Mouse (Mus musculus) megakaryocyte, embryonic 14.5 days (primary cell): ENCODE measurements around the gene Lamtor1. TPM values are rescaled to one million over a fixed set of nuclear protein-coding genes. Genes with fewer than 3 reads are reported as not detected.
A peak's percentile ranks its signal among the peaks of the same experiment; 100 is the strongest.

Experiments used
- H3K27me3 ChIP-seq: replicated peaks from 2 replicates; pipeline ENCODE3; 2012; ENCODE audit warnings: inconsistent platforms
- H3K36me3 ChIP-seq: replicated peaks from 2 replicates; pipeline ENCODE3; 2012; ENCODE audit warnings: low read length, inconsistent platforms, mixed read lengths
- H3K4me1 ChIP-seq: 2 replicates; pipeline ENCODE4 v1.6.1; 2012; ENCODE audit warnings: inconsistent platforms
- H3K4me3 ChIP-seq: replicated peaks from 2 replicates; pipeline ENCODE3; 2012; ENCODE audit warnings: moderate library complexity, mild to moderate bottlenecking, inconsistent platforms
- H3K9me3 ChIP-seq: 2 replicates; pipeline ENCODE4 v1.6.1; 2012; ENCODE audit warnings: inconsistent platforms
- FLI1 ChIP-seq: IDR thresholded peaks from 2 replicates; pipeline ENCODE4 v1.6.1; 2012; ENCODE audit warnings: low read length, inconsistent platforms, mixed read lengths
- GATA1 ChIP-seq: IDR thresholded peaks from 3 replicates; pipeline ENCODE4 v1.6.1; 2012; ENCODE audit warnings: mixed read lengths, low read length, inconsistent platforms, borderline replicate concordance
- polyA plus RNA-seq: library from polyadenylated mRNA; stranded (reverse); fragments of >175 nt; gene quantifications from 2 replicates; pipeline ENCODE4 v1.2.3, GENCODE M21; 2012; ENCODE audit warnings: low replicate concordance; ENCODE audit not compliant: insufficient read depth

Lamtor1 gene
- polyA plus RNA-seq = 156 and 181 TPM in 2 replicates

DNA sequence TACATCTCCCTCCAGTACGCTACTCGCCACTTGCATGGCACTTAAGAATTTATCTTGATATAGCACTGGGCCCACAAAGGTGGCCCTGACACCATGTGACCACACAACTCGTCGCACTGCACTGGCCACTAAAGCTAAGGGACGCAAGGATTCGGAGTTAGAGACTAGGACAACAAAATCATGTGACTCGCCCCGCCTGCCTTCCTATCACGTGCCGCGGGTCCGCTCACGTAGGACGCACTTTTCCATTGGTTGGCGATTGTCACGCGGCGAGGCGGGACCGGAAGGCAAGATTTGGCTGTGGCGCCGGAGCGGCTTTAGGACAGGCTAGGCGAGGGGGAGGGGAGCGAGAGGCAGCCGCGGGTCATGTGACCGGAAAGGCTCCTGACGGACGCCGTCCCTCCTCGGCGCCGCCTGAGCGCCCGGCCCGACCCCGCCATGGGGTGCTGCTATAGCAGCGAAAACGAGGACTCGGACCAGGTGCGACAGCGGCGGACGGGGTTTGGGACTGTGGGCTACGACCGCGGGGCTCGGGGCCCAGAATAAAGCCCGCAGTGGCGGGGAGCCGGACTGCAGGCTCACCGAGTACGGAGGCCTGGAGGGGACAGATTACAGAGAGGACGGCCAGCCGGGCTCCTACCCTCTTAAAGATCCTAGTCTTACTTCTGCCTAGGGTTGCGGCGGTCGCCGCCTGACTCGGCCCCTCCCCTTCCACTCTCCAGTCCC, at the start of gene Lamtor1:
Gene Lamtor1, plus strand, starts transcription at position 344 of the 726 bp plus-strand sequence.
- H3K27me3 ChIP-seq = no peaks in the 10 kb centered on the region
- H3K36me3 ChIP-seq = peaks cover 48% of the 10 kb centered on the region
- TF ChIP-seq GATA1 (no peak), FLI1 (peak; percentile 60)
- H3K9me3 ChIP-seq = 0 out of 2 replicates have a peak, but pooled peaks cover 3% of the 10 kb centered on the region
- H3K4me3 ChIP-seq = peak within 1 kb of the TSS; percentile 94
- peaks cover 61% of the 10 kb centered on the region for H3K4me1 ChIP-seq

DNA sequence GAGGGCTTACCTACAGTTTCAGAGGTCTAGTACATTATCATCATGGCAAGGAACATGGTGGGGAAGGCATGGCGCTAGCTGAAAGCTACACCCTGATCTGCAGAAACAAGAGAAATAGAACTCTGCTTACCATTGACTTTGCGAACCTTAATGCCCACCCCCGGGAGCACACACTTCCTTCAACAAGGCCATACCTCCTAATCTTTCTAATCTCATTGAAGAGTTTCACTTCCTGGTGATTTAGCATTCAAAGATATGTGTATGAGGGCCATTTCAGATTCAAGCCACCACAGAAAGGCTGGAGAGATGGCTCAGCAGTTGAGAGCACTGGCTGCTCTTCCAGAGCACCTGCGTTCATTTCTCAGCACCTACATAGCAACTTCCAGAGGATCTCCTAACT, 48.6 kb upstream of the Lamtor1 start, which contains the start of gene Folr2:
Gene Folr2, minus strand, starts transcription at position 101 of the 400 bp plus-strand sequence.
- H3K4me3 ChIP-seq = no peak within 1 kb of the TSS
- H3K36me3 ChIP-seq = no peaks in the 10 kb centered on the region
- peaks cover 7% of the 10 kb centered on the region; the same call in 1 of the 2 replicates for H3K4me1 ChIP-seq
- no peaks in the 10 kb centered on the region for H3K9me3 ChIP-seq
- TF ChIP-seq GATA1 (no peak), FLI1 (no peak)
- H3K27me3 ChIP-seq = peaks cover 27% of the 10 kb centered on the region

DNA sequence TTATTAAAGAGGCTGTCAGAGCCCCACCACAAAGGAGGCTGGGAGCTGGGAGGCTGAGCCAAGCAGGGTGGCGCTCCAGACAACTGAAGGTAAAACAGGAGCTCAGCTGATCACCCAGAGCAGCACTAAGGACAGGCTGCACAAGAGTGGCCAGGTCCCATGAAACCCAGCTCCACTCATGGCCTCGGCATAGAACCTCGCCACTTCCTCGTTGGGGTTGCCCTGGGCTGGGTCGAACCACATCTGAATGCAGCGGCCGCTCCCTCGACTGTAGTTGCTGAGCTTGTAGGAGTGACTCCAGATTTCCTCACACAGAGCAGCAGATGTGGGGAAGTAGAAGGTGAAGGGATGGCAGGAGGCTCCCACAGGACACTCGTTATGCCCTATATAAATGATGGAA, 47.3 kb upstream of the Lamtor1 start:
- no peaks in the 10 kb centered on the region for H3K36me3 ChIP-seq
- H3K4me3 ChIP-seq = no peak overlapping the region
- no peaks in the 10 kb centered on the region for H3K9me3 ChIP-seq
- TF ChIP-seq GATA1 (no peak), FLI1 (no peak)
- H3K4me1 ChIP-seq = peaks cover 7% of the 10 kb centered on the region; the same call in 1 of the 2 replicates
- peaks cover 25% of the 10 kb centered on the region for H3K27me3 ChIP-seq

DNA sequence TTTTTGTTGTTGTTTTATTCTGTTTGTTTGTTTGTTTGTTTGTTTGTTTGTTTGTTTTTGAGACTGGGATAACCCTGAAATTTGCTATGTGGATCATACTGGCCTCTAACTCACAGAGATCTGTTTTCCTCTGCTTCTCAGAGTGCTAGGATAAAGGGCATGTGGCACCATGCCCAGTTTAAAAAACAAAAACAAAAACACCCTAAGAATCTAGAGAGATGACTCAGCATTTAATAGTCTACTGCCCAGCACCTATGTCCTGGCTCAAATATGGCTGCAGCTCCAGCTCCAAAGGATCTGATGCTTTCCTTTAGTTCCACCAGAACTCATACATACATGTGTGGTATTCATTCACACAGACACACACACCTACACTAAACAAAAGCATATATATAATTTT, 44.7 kb upstream of the Lamtor1 start:
- H3K27me3 ChIP-seq = peaks cover 25% of the 10 kb centered on the region
- TF ChIP-seq FLI1 = no peak

DNA sequence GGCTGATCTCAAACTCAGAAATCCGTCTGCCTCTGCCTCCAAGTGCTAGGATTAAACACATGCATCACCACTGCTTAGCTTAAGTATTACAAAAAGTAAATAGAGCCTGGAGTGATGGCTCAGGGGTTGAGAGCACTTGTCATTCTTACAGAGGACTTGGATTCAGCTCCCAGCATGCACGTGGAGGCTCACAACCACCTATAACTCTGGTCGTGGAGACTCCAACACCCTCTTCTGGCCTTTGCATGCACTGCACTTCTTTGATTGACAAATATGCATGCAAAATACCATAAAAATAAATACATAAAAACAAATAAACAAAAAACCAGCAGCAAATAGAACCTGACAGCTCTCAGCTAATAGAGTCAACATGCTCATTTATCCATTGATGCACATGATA, 43.4 kb upstream of the Lamtor1 start:
- Histone ChIP-seq H3K4me3 (no peak overlapping the region), H3K4me1 (peaks cover 16% of the 10 kb centered on the region), H3K36me3 (no peaks in the 10 kb centered on the region), H3K27me3 (peaks cover 14% of the 10 kb centered on the region), H3K9me3 (peaks cover 4% of the 10 kb centered on the region)
- no peak for TF ChIP-seq FLI1
- TF ChIP-seq GATA1 = no peak

More for the DNA sequence above, 44.7 kb upstream of the Lamtor1 start:
- Histone ChIP-seq H3K9me3 (peaks cover 4% of the 10 kb centered on the region), H3K4me3 (no peak overlapping the region), H3K36me3 (no peaks in the 10 kb centered on the region), H3K4me1 (peaks cover 12% of the 10 kb centered on the region; the same call in 1 of the 2 replicates)

DNA sequence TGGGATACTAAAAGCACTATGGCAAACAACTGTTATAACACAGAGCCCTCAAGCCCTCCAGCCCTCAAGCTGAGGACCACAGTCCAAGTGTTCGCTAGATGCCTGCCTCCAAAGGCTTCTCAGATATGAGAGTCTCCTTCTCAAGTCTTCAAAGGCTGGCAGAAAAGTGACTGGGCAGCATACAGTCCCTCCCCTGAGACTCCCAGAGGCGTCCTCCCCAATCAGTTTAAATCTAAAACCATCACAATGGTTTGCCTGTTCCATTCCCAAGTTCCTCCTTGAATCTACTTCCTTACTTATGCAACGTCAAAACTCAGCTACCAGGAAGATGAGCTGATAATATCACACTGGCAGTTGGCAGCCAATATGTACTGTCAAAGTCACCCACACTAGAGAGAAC, 42.3 kb upstream of the Lamtor1 start, which contains the start of gene Anapc15:
Gene Anapc15, plus strand, starts transcription at position 301 of the 400 bp plus-strand sequence.
- no peak for TF ChIP-seq GATA1
- TF ChIP-seq FLI1 = no peak
- peaks cover 14% of the 10 kb centered on the region for H3K4me1 ChIP-seq
- H3K36me3 ChIP-seq = no peaks in the 10 kb centered on the region
- H3K4me3 ChIP-seq = no peak within 1 kb of the TSS
- peaks cover 12% of the 10 kb centered on the region for H3K27me3 ChIP-seq
- peaks cover 4% of the 10 kb centered on the region for H3K9me3 ChIP-seq

DNA sequence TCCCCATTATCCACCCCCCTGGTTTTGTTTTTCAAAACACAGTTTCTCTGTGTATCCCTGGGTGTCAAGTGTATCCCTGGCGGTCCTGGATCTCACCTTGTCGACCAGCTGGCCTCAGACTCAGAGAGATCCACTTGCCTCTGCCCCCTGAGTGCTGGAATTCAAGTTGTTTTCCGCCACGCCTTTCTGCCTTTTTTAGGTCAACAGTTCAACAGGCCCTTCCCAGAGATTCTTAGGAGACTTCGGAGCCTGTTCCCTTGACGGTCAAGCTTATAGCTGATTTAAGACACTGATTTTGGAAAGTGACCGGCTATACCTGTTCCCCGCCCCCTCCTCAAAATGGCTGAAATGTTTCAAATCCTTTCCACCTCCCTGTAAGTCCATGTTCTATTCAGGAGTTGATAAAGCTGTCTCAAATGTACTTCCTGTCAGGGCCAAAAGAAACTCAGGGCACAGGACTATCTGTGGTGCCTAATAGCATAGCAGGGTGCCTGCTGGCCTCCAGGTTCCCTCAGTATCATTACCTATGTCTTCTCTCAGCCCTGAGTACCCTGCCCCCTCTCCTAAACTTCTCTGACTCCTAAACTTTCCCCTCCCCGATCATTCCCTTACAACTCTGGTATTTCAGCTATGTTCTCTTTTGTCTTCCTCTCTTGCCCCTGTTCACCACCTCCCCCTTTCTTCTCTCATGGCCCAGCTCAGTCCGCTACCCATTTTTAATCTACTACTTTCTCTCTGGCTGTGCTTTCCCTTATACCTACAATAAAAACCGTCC, 39.0 kb upstream of the Lamtor1 start:
- peaks cover 19% of the 10 kb centered on the region for H3K4me1 ChIP-seq
- no peak overlapping the region for H3K4me3 ChIP-seq
- H3K27me3 ChIP-seq = peaks cover 6% of the 10 kb centered on the region
- TF ChIP-seq FLI1 (no peak), GATA1 (no peak)
- H3K9me3 ChIP-seq = peaks cover 4% of the 10 kb centered on the region
- no peaks in the 10 kb centered on the region for H3K36me3 ChIP-seq

DNA sequence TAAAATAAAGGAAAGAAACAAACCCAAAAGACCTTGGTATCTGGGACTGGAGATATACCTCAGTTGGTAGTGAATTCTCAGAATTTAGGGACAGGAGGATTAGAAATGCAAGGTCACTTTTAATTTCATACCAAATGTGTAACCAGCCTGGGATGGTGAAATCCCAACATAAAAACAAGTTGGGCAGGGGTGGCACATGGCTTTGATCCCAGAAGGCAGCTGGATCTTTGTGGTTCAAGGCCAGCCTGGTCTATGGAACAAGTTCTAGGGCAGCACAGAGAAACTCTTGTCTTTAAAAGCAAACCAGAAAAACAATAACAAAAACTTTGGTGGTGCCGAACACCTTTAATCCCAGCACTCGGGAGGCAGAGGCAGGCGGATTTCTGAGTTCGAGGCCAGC, 38.2 kb upstream of the Lamtor1 start:
- Histone ChIP-seq H3K4me3 (no peak overlapping the region), H3K9me3 (peaks cover 4% of the 10 kb centered on the region), H3K4me1 (peaks cover 17% of the 10 kb centered on the region), H3K36me3 (no peaks in the 10 kb centered on the region), H3K27me3 (peaks cover 6% of the 10 kb centered on the region)
- no peak for TF ChIP-seq FLI1
- no peak for TF ChIP-seq GATA1

DNA sequence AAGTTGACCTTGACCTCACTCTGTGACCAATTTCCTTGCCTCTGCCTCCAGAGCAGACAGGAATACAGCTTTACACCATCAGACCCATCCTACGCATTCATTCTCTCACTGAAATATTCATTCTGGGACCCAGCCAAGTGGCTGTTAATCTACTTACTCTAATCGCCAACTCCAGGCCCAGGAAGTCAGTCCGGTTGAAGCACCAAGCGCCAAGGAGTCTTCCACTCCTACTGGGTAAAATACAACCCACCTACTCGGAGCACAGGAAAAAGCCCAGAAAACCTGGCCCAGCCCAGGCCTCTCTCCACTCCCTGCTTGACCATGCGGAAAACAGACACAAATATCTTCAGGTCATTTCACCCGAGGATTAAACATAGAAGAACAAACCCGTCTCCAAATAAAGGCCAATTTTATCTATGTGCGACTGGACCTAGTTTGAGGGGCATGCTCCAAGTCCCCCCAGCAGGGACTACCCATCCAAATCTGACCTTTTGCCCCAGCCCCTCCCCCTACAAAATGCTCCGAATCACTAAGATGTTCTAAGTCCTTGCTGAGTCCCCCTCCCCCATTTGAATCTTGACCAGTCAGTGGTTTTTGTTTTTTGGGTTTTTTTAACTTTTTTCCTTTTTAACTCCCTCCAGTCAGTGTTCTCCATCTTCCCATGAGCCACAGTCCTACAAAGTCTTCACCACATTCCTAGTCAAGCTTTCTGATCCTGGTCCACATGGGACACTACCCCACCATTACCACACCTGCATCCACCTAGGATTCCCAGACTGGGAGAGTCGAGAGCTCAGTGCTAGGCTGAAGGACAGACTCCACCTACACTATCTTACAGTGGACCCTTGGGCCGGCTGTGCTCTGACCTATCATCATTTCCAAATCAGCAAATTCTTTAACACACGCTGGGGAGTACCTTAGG, 37.2 kb upstream of the Lamtor1 start:
- TF ChIP-seq GATA1 = no peak
- TF ChIP-seq FLI1 = no peak
- Histone ChIP-seq H3K27me3 (peaks cover 6% of the 10 kb centered on the region), H3K4me1 (peaks cover 17% of the 10 kb centered on the region), H3K36me3 (no peaks in the 10 kb centered on the region), H3K4me3 (no peak overlapping the region), H3K9me3 (peaks cover 4% of the 10 kb centered on the region)
